Mouse (Mus musculus): Measurements from ENCODE around the gene Anxa10. TPM values are rescaled to one million over a fixed set of nuclear protein-coding genes. Genes with fewer than 3 reads are reported as not detected.

Gene Anxa10
- polyA plus RNA-seq, 1 experiment from 2014 or later, result 0.08 TPM

Other genes with a start within 250 kb of the Anxa10 start
- gene Palld, start 220.5 kb downstream of the Anxa10 start, polyA plus RNA-seq (2015; fragmentation: Nextera tagmentation; extraction: Ambion mirVana), result 16.0 and 33.0 TPM in 2 replicates
- gene Ddx60, start 195.1 kb downstream of the Anxa10 start, polyA plus RNA-seq (2015; fragmentation: Nextera tagmentation; extraction: Ambion mirVana), result 0.45 and 1.2 TPM in 2 replicates